Mouse (Mus musculus) MEL (cell line): ENCODE results near the gene Gpat3. TPM values are rescaled to one million over a fixed set of nuclear protein-coding genes. Genes with fewer than 3 reads are reported as not detected.
A peak's percentile ranks its signal among the peaks of the same experiment; 100 is the strongest.

Experiments
- DNase-seq: peaks from one replicate; pipeline ENCODE4 v3.0.0; 2011; ENCODE audit warnings: low read depth, low spot score
- H3K27ac ChIP-seq: 2 replicates; pipeline ENCODE4 v1.5.1; 2012; ENCODE audit warnings: low read depth, mild to moderate bottlenecking, control low read depth, low read length, moderate library complexity; ENCODE audit not compliant: control insufficient read depth
- H3K27me3 ChIP-seq, 2 experiments: fragments of 150-350 bp in 1 of 2; sonication (generic) in 1 of 2; 2 replicates each; pipeline ENCODE4 v1.6.1; 2012; ENCODE audit warnings: low read length in 2 of 2, mild to moderate bottlenecking in 2 of 2, improper control_type of control experiment in 1 of 2, moderate library complexity in 1 of 2; ENCODE audit not compliant: insufficient read depth in 2 of 2, control insufficient read depth in 1 of 2
- H3K36me3 ChIP-seq, 2 experiments: 2 replicates each; pipeline ENCODE4 v1.6.1; 2012 to 2014; ENCODE audit warnings: low read length in 2 of 2, improper control_type of control experiment in 1 of 2, inconsistent platforms in 1 of 2, mild to moderate bottlenecking in 1 of 2; ENCODE audit not compliant: insufficient read depth in 2 of 2, control insufficient read depth in 1 of 2
- H3K4me1 ChIP-seq, 2 experiments: fragments of 150-350 bp in 1 of 2; sonication (generic) in 1 of 2; 2 replicates each; pipeline ENCODE4 v1.6.1; 2012; ENCODE audit warnings: low read length in 2 of 2, improper control_type of control experiment in 1 of 2, mild to moderate bottlenecking in 1 of 2; ENCODE audit not compliant: insufficient read depth in 2 of 2, control insufficient read depth in 1 of 2
- H3K4me3 ChIP-seq, 2 experiments: fragments of 150-350 bp in 1 of 2; sonication (generic) in 1 of 2; 2 replicates each; pipeline ENCODE4 v1.5.1; 2012; ENCODE audit warnings: low read depth in 2 of 2, low read length in 2 of 2, mild to moderate bottlenecking in 2 of 2, moderate library complexity in 2 of 2, control low read depth in 1 of 2, improper control_type of control experiment in 1 of 2; ENCODE audit not compliant: control insufficient read depth in 1 of 2, insufficient read depth in 1 of 2
- H3K79me2 ChIP-seq: 2 replicates; pipeline ENCODE4 v1.6.1; 2012; ENCODE audit warnings: mild to moderate bottlenecking, low read length, moderate library complexity; ENCODE audit not compliant: control insufficient read depth, poor library complexity, insufficient read depth
- H3K9ac ChIP-seq: 2 replicates; pipeline ENCODE4 v1.6.1; 2012; ENCODE audit warnings: low read depth, mild to moderate bottlenecking, control low read depth, low read length, moderate library complexity; ENCODE audit not compliant: control insufficient read depth, poor library complexity, severe bottlenecking
- H3K9me3 ChIP-seq: fragments of 150-350 bp; sonication (generic); replicated peaks from 2 replicates; pipeline ENCODE4 v1.6.1; 2012; ENCODE audit warnings: mild to moderate bottlenecking, low read length, improper control_type of control experiment, moderate library complexity; ENCODE audit not compliant: insufficient read depth
- CHD1 ChIP-seq: IDR thresholded peaks from 2 replicates; pipeline ENCODE4 v1.6.1; 2012; ENCODE audit warnings: low read depth, mild to moderate bottlenecking, inconsistent platforms, low read length, improper control_type of control experiment
- CTCF ChIP-seq, 3 experiments: IDR thresholded peaks in 2 of 3; conservative IDR thresholded peaks in 1 of 3; 2 replicates each; pipeline ENCODE4 v1.5.1; 2011 to 2012; ENCODE audit warnings: low read length in 3 of 3, low read depth in 2 of 3, mild to moderate bottlenecking in 2 of 3, improper control_type of control experiment in 1 of 3, inconsistent platforms in 1 of 3, mixed read lengths in 1 of 3, moderate library complexity in 1 of 3; ENCODE audit not compliant: control insufficient read depth in 1 of 3, insufficient read depth in 1 of 3, poor library complexity in 1 of 3, severe bottlenecking in 1 of 3
- E2F4 ChIP-seq: IDR thresholded peaks from 2 replicates; pipeline ENCODE4 v1.6.1; 2011; ENCODE audit warnings: low read depth, low read length, improper control_type of control experiment, borderline replicate concordance
- ETS1 ChIP-seq: IDR thresholded peaks from 2 replicates; pipeline ENCODE4 v1.6.1; 2012; ENCODE audit warnings: low read depth, mild to moderate bottlenecking, inconsistent platforms, low read length, improper control_type of control experiment, moderate library complexity
- GATA1 ChIP-seq: IDR thresholded peaks from 2 replicates; pipeline ENCODE4 v1.6.1; 2011; ENCODE audit warnings: low read depth, low read length, improper control_type of control experiment
- MAFK ChIP-seq: IDR thresholded peaks from 2 replicates; pipeline ENCODE4 v1.6.1; 2011; ENCODE audit warnings: low read depth, mild to moderate bottlenecking, low read length, improper control_type of control experiment, borderline replicate concordance
- MXI1 ChIP-seq: IDR thresholded peaks from 2 replicates; pipeline ENCODE4 v1.6.1; 2011; ENCODE audit warnings: mild to moderate bottlenecking, low read depth, low read length, improper control_type of control experiment
- MYB ChIP-seq: IDR thresholded peaks from 2 replicates; pipeline ENCODE4 v1.6.1; 2011; ENCODE audit warnings: mild to moderate bottlenecking, low read depth, low read length, improper control_type of control experiment
- POLR2AphosphoS2 ChIP-seq: IDR thresholded peaks from 2 replicates; pipeline ENCODE4 v1.6.1; 2011; ENCODE audit warnings: low read length, improper control_type of control experiment
- RAD21 ChIP-seq: IDR thresholded peaks from 2 replicates; pipeline ENCODE4 v1.6.1; 2011; ENCODE audit warnings: mild to moderate bottlenecking, low read depth, low read length, improper control_type of control experiment
- SIN3A ChIP-seq: IDR thresholded peaks from 2 replicates; pipeline ENCODE4 v1.6.1; 2012; ENCODE audit warnings: low read length, improper control_type of control experiment, inconsistent platforms
- SMC3 ChIP-seq: IDR thresholded peaks from 2 replicates; pipeline ENCODE4 v1.6.1; 2011; ENCODE audit warnings: low read depth, low read length, improper control_type of control experiment
- TAL1 ChIP-seq: IDR thresholded peaks from 2 replicates; pipeline ENCODE4 v1.6.1; 2012; ENCODE audit warnings: mild to moderate bottlenecking, inconsistent platforms, low read length, moderate library complexity, mixed read lengths
- UBTF ChIP-seq: IDR thresholded peaks from 2 replicates; pipeline ENCODE4 v1.6.1; 2012; ENCODE audit warnings: low read depth, mild to moderate bottlenecking, inconsistent platforms, low read length, improper control_type of control experiment, moderate library complexity, borderline replicate concordance; ENCODE audit not compliant: insufficient read depth
- ZMIZ1 ChIP-seq: IDR thresholded peaks from 2 replicates; pipeline ENCODE4 v1.6.1; 2012; ENCODE audit warnings: low read depth, mild to moderate bottlenecking, inconsistent platforms, low read length, improper control_type of control experiment, moderate library complexity
- polyA plus RNA-seq, 2 experiments: library from polyadenylated mRNA; stranded (reverse) in 1 of 2; unstranded in 1 of 2; fragments of >175 nt in 1 of 2; fragments of >200 nt in 1 of 2; gene quantifications; 2 replicates each; pipeline versions ENCODE4 v1.2.1 to v1.2.4; 2012; ENCODE audit warnings: low replicate concordance in 2 of 2, low read depth in 1 of 2; ENCODE audit not compliant: insufficient read length in 2 of 2, insufficient read depth in 1 of 2, missing spikeins in 1 of 2
- total RNA-seq: library from RNA; depleted of rRNA; stranded (reverse); fragments of 300-350 nt; gene quantifications from 2 replicates; pipeline ENCODE4 v1.2.3, GENCODE M21; 2012

The Gpat3 gene
- total and polyA plus RNA-seq, 3 experiments, result 0.04 to 0.13 TPM; not detected in 1

DNA sequence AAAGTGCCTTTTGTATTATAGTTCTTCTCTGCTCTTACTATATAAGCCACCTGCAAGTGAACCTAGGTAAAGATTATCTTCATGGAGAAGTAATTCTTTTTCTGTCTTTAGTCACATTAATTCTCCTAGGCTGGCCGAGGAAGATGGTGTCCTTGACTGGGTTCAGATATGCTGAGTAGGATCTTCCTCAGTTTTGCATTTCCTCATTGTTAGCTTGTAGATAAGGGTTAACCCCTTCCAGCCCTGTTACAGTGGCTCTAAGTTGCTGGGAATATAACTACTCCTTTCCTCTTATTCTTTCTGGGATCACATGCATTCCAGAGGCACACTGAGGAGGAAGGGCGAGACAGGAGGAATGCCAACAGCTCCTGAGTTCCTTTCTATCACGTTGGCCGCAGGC, 15.6 kb downstream of the Gpat3 start:
- no peaks in the 10 kb centered on the region for H3K79me2 ChIP-seq
- peak; percentile 19 for DNase-seq
- no peaks in the 10 kb centered on the region for H3K4me1 ChIP-seq
- no peaks in the 10 kb centered on the region for H3K36me3 ChIP-seq
- H3K9me3 ChIP-seq, result no peaks in the 10 kb centered on the region
- TF ChIP-seq MYB (no peak), GATA1 (peak; percentile 70)
- no peak overlapping the region for H3K27ac ChIP-seq
- no peak overlapping the region for H3K9ac ChIP-seq
- no peaks in the 10 kb centered on the region for H3K27me3 ChIP-seq
- no peak overlapping the region for H3K4me3 ChIP-seq

DNA sequence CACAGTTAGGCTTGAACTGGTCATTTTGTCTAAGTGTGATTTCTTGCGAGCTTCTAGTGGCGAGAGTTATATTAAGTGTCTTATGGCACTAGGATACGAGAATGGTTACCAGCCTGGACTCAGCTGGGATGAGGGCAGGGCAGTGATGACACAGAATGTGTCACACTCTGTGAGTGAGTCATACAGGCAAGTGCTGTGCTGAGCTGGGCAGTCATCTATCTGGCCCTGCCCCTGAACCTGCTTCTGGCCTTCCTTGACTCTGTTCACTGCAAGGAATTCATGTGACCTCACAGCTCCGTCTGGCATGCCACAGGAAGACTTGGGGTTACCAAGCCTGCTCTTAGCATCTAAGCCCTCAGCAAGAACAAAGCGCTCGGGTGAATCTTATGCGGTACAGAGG, 16.3 kb downstream of the Gpat3 start:
- Histone ChIP-seq H3K9ac (no peak overlapping the region), H3K27ac (no peak overlapping the region), H3K9me3 (no peaks in the 10 kb centered on the region), H3K4me3 (no peak overlapping the region), H3K27me3 (no peaks in the 10 kb centered on the region), H3K79me2 (no peaks in the 10 kb centered on the region), H3K36me3 (no peaks in the 10 kb centered on the region), H3K4me1 (no peaks in the 10 kb centered on the region)
- TF ChIP-seq MXI1 (no peak), SIN3A (no peak), GATA1 (no peak), TAL1 (no peak), RAD21 (no peak), SMC3 (no peak), MAFK (no peak), ZMIZ1 (no peak)
- DNase-seq, result no peak

DNA sequence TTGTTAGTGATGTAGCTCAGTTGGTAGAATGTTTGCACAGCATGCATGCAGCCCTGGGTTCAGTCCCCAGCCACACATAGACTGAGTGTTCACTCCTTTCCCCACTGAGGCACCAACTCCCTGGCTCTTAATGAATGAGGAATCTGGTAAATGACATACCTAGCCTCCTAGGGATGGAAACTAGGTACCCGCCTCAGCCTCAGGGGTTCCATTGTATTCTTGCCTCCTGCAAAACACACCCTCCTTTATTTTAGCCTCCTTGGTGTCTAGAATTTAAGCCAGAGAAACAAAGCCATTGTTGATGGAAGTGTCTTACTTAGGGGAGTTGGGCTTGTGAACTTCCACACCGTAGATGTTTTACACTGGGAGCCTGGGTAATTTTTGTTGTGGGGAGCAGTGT, 17.6 kb downstream of the Gpat3 start:
- Histone ChIP-seq H3K36me3 (no peaks in the 10 kb centered on the region), H3K9ac (no peak overlapping the region), H3K27me3 (no peaks in the 10 kb centered on the region), H3K79me2 (no peaks in the 10 kb centered on the region), H3K9me3 (no peaks in the 10 kb centered on the region), H3K27ac (no peak overlapping the region), H3K4me3 (no peak overlapping the region), H3K4me1 (no peaks in the 10 kb centered on the region)
- TF ChIP-seq CTCF (IDR thresholded peaks at IDR 0.05 in 2 of 3, conservative IDR thresholded peaks at IDR 0.05 in 1 of 3; ENCODE audit: control insufficient read depth in 1 of 3, insufficient read depth in 1 of 3, low read depth in 2 of 3, low read length in 3 of 3, poor library complexity in 1 of 3, severe bottlenecking in 1 of 3) (no peak), MXI1 (no peak), ETS1 (no peak), E2F4 (no peak), POLR2AphosphoS2 (no peak), UBTF (no peak), CHD1 (no peak)
- no peak for DNase-seq
